Mouse (Mus musculus) neural tube, embryonic 14.5 days (tissue): ENCODE measurements around the gene Ano6. TPM values are rescaled to one million over a fixed set of nuclear protein-coding genes. Genes with fewer than 3 reads are reported as not detected.

Source experiments
- ATAC-seq: fragments of 200-750 bp; cut with Nextera tagmentation; 2 replicates; pipeline ENCODE4 v1.8.0; 2017; ENCODE audit warnings: low read depth, mild to moderate bottlenecking, moderate TSS enrichment, moderate library complexity
- H3K27ac ChIP-seq: fragments of 300-500 bp; sonication (generic); 2 replicates; pipeline ENCODE4 v1.5.1; 2014; ENCODE audit warnings: low read depth, mild to moderate bottlenecking, control low read depth, low read length, moderate library complexity, mixed read lengths
- H3K27me3 ChIP-seq: fragments of 300-500 bp; sonication (generic); 2 replicates; pipeline ENCODE4 v1.6.1; 2014; ENCODE audit warnings: low read length; ENCODE audit not compliant: control insufficient read depth, insufficient read depth
- H3K36me3 ChIP-seq: fragments of 300-500 bp; sonication (generic); 2 replicates; pipeline ENCODE4 v1.6.1; 2014; ENCODE audit warnings: low read length, mixed read lengths; ENCODE audit not compliant: control insufficient read depth, insufficient read depth
- H3K4me1 ChIP-seq: fragments of 300-500 bp; sonication (generic); 2 replicates; pipeline ENCODE4 v1.6.1; 2014; ENCODE audit warnings: low read length; ENCODE audit not compliant: control insufficient read depth, insufficient read depth
- H3K4me2 ChIP-seq: fragments of 300-500 bp; sonication (generic); 2 replicates; pipeline ENCODE4 v1.6.1; 2014; ENCODE audit warnings: mild to moderate bottlenecking, low read depth, low read length, control low read depth
- H3K4me3 ChIP-seq: fragments of 300-500 bp; sonication (generic); 2 replicates; pipeline ENCODE4 v1.5.1; 2014; ENCODE audit warnings: low read depth, low read length, control low read depth, mixed read lengths
- H3K9ac ChIP-seq: fragments of 300-500 bp; sonication (generic); replicated peaks from 2 replicates; pipeline ENCODE4 v1.6.1; 2014; ENCODE audit warnings: low read depth, mild to moderate bottlenecking, control low read depth, low read length, mixed read lengths
- H3K9me3 ChIP-seq: fragments of 300-500 bp; sonication (generic); 2 replicates; pipeline ENCODE4 v1.6.1; 2016; ENCODE audit warnings: low read length; ENCODE audit not compliant: control insufficient read depth
- WGBS: fragments of 180-500 bp; shearing (Covaris S2); extraction: QIAGEN DNeasy Blood & Tissue Kit; methylation state at CpG from one replicate; pipeline ENCODE4 v1.1.7; 2014; 5-methylcytosine and 5-hydroxymethylcytosine counted together
- polyA plus RNA-seq: library from polyadenylated mRNA; unstranded; fragments of >200 nt; fragmentation: Nextera tagmentation; extraction: Ambion mirVana; gene quantifications from 2 replicates; pipeline ENCODE4 v1.2.1, GENCODE M21; 2014

Ano6 gene
- polyA plus RNA-seq, 1 experiment from 2014 or later, result 32.3 TPM

DNA sequence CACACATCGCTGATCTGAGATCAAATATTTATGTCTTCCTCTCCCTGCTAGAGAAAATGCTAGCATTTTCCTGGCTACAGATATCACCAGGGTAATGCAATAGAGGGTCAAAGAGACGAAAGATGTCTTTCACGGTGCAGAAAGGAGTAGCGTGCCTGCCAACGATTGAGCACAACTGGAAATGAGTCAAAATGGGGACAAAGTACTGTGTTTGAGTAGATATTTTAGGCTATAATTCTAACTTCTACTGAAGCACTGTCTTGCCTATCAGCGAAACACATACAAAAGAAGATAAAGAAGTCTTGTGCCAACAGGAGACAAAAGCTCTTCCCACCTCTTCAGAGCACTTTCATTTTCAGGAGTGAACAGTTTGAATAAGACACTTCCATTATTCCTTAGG is 16.4 kb upstream of the Ano6 start:
- Histone ChIP-seq H3K4me1 (no peaks in the 10 kb centered on the region), H3K36me3 (no peaks in the 10 kb centered on the region), H3K27ac (no peak overlapping the region), H3K4me3 (no peak overlapping the region), H3K9ac (no peak overlapping the region), H3K4me2 (no peak overlapping the region), H3K27me3 (no peaks in the 10 kb centered on the region), H3K9me3 (no peaks in the 10 kb centered on the region)
- 71% methylated on average over 6 of the region's 6 CpGs for WGBS
- ATAC-seq, result no peak

DNA sequence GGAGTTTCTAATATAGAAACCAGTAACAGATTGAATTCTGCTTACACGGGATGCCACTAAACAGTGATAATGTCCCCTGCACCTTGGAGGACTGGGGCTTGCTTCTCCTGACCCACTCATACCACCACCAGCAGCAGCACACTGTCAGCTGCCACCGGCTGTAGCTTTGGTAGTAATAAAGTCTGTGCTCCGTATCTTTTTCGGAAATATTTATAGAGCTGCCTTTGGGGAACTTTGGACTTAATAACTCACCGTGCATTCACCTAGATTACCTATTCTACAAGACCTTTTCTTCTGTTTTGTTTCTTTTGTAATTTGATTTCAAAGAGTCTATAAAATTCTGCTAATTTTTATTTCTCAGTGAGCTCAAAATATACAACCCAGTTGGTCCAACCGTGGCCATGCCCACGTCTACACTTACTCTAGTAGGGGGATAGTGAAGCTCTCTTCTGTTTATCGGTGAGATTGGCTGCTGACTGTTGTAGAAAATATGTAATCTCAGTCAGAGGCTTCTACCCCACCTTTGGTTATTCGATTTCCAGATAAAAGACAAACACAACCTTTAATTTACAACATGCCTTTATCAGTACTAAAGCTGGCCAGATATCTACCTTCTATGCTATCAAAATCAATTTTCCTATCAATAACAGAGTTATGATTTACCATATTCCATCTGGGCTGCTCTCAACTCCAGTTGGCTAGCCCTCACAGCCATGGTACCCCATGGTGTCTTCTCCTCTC is 15.8 kb upstream of the Ano6 start:
- Histone ChIP-seq H3K9ac (no peak overlapping the region), H3K27me3 (no peaks in the 10 kb centered on the region), H3K9me3 (no peaks in the 10 kb centered on the region), H3K36me3 (no peaks in the 10 kb centered on the region), H3K4me3 (no peak overlapping the region), H3K27ac (no peak overlapping the region), H3K4me1 (no peaks in the 10 kb centered on the region), H3K4me2 (no peak overlapping the region)
- 92% methylated on average over 9 of the region's 9 CpGs for WGBS
- ATAC-seq, result no peak

DNA sequence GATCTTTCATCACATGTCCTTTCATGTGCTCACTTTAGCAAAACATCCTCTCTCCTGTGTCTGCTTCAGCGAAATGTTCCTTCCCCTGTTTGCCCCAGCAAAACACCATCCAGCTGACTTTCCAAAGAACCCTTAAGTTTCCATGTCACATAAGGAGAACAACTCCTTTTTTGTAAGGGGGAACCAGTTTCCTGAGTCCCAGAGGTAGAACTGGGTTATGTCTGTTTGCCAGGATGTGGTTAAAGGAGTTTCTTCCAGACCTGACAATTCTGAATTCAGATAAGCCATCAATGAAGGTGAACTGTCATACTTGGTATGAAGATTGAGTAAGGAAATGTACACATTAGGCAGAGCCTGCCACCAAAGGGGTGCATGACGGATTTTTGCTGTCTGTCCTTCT is 12.9 kb upstream of the Ano6 start:
- no peaks in the 10 kb centered on the region for H3K36me3 ChIP-seq
- 90% methylated on average over 2 of the region's 2 CpGs for WGBS
- H3K27me3 ChIP-seq, result no peaks in the 10 kb centered on the region; the same call in 1 of the 2 replicates
- H3K4me3 ChIP-seq, result no peak overlapping the region
- no peaks in the 10 kb centered on the region for H3K9me3 ChIP-seq
- H3K27ac ChIP-seq, result no peak overlapping the region
- no peaks in the 10 kb centered on the region for H3K4me1 ChIP-seq
- no peak overlapping the region for H3K4me2 ChIP-seq
- no peak for ATAC-seq
- no peak overlapping the region for H3K9ac ChIP-seq

DNA sequence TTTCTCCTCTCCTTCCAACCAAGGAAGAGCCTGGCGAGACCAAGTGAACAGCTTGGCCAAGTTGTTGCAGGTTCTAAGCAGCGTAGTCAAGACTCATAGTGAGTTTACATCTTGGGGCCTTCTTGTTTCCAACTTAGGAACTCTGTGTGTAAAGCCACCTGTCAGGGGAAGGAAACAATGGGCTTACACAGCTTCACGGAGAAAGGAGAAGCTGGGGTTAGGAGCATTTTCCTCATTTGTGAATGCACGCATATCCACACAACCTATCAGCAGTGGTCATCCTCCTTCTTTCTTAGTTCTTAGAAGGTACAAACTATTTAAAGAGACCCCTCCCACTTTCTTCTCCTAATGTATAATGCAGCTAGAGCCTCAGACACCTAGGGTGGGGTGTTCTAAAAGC is 11.9 kb upstream of the Ano6 start:
- H3K27ac ChIP-seq, result no peak overlapping the region
- 92% methylated on average over 4 of the region's 4 CpGs for WGBS
- no peaks in the 10 kb centered on the region for H3K9me3 ChIP-seq
- H3K36me3 ChIP-seq, result no peaks in the 10 kb centered on the region
- no peaks in the 10 kb centered on the region; the same call in 1 of the 2 replicates for H3K27me3 ChIP-seq
- H3K4me1 ChIP-seq, result no peaks in the 10 kb centered on the region
- H3K4me3 ChIP-seq, result no peak overlapping the region
- H3K9ac ChIP-seq, result no peak overlapping the region
- ATAC-seq, result no peak
- no peak overlapping the region for H3K4me2 ChIP-seq

DNA sequence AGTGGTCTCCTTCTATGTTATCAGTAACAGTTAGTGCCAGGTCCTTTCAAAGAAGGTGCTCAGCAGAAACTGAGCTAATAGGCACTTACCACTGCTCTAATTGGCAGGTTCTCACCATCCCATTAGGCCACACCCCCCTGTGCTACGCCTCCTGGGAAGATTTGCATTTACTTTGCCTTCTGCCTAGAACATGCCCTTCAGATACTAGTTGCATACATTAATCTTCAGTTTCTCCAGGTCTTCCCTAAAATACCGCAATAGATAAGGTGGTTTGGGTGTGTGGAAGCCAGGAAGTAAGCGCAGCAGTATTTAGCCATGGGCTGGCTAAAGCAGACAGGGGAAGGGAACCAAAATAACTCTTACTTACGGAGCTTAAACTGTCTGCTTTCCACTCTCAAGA is 4.0 kb upstream of the Ano6 start:
- H3K4me1 ChIP-seq, result no peaks in the 10 kb centered on the region
- H3K4me3 ChIP-seq, result no peak overlapping the region
- no peak overlapping the region for H3K27ac ChIP-seq
- H3K27me3 ChIP-seq, result no peaks in the 10 kb centered on the region; the same call in 1 of the 2 replicates
- no peak overlapping the region for H3K9ac ChIP-seq
- no peak for ATAC-seq
- H3K4me2 ChIP-seq, result no peak overlapping the region
- WGBS, result 88% methylated on average over 4 of the region's 4 CpGs
- no peaks in the 10 kb centered on the region for H3K9me3 ChIP-seq
- no peaks in the 10 kb centered on the region for H3K36me3 ChIP-seq

DNA sequence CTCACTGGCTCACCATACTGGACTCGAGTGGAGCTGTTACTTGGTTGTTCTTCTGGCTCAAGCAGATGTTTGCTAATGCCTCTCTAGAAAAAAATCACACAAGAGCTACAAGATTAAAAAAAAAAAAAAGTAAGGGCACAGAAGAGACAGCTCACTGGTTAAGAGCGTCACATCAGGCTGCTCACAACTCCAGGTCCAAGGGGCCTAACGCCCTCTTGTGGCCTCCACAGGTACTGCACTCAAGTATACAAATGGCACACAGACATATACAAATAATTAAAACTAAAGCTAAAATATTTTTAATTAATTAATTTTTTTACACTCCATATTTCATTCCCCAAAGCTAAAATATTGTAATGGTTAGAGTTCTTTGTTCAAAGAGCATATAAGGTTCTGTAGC is 3.1 kb upstream of the Ano6 start:
- 64% methylated on average over 3 of the region's 3 CpGs for WGBS
- H3K9ac ChIP-seq, result no peak overlapping the region

DNA sequence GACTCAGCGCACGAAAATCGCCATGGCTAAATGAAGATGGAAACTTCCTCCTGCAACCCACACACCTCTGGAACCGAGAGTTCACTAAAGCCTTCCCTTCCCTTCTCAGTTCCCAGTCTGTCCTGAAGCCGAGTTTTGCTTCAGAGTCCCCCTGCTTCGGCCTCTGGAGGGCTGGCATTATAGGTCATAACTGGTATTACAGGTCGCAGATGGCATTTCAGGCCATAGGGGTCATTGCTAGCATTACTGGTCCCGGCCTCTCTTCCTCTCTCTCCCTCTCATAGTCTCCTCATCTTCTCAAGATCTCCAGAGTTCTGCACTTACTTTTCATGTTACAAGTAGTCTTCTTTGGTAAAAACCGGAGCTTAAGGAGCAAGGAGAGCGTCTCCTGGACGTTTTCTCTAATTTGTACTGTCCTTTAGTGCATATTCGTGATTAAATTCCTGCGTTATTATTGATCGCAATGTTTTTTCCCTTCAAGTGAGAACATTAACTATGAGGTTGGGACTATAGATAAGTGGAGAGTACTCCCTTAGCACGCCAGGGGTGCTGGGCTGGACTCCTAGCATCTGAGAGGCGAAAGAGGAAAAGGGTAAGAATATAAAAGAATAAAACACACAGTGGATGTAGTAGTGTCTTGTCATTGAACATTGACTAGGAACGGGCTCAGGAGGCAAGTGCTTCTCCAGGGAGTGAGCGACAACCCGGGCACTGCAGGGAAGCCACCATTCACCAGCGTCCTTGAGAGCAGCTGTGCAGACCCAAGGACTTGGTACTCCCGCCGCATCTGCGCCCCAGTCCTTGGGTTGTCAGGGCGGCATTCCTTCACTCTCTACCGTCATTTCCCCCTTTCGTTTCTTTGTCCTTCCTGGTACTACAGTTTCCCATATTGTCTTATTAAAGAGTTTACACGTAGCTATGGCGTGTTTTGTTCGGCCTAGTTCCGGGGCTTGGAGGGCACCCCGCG is 798 bp upstream of the Ano6 start:
- H3K4me3 ChIP-seq, result peak overlapping the region; percentile 76
- WGBS, result 15% methylated on average over 32 of the region's 32 CpGs
- H3K9ac ChIP-seq, result peak overlapping the region; percentile 76
- H3K27ac ChIP-seq, result peak overlapping the region; percentile 84
- H3K36me3 ChIP-seq, result no peaks in the 10 kb centered on the region
- peaks cover 4% of the 10 kb centered on the region; the same call in 1 of the 2 replicates for H3K4me1 ChIP-seq
- no peaks in the 10 kb centered on the region; the same call in 1 of the 2 replicates for H3K27me3 ChIP-seq
- H3K9me3 ChIP-seq, result no peaks in the 10 kb centered on the region
- H3K4me2 ChIP-seq, result peak overlapping the region; percentile 64
- peak; percentile 50 for ATAC-seq

More for the DNA sequence above, 3.1 kb upstream of the Ano6 start:
- Histone ChIP-seq H3K4me2 (no peak overlapping the region), H3K27ac (no peak overlapping the region), H3K9me3 (no peaks in the 10 kb centered on the region), H3K4me3 (no peak overlapping the region), H3K27me3 (no peaks in the 10 kb centered on the region; the same call in 1 of the 2 replicates), H3K4me1 (no peaks in the 10 kb centered on the region), H3K36me3 (no peaks in the 10 kb centered on the region)
- no peak for ATAC-seq

DNA sequence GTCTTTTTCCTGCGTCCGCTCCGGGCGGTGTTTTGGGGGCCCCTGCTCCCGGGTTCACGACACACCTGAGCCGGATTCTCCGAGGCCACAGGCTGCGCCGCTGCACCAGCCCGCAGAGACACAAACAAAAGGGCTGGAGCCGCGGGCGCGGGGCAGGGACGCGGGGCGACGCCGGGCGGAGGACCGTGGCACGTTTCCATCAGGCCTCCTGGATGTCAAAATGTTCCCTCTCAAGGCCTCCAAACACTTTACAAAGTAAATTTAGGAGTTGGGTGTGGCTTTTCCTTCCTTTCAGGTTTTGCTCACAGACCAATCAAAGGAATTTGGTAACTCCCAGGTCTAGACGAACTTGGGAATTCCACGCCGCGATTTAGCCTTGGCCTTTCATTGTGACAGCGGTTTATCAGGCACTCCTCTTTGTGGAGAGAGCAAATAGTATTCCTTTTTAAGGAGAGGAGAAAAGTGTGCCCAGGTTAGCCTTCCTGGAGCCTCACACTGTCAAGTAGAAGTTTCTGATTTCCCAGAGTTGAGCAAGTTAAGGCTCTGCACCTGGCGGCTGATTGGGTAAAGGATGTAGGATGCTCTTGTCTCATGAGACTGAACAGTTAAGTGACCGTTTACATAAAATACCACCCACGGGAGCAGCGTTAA is 623 bp downstream of the Ano6 start:
- Histone ChIP-seq H3K4me1 (peaks cover 8% of the 10 kb centered on the region; the same call in 1 of the 2 replicates), H3K27ac (peak overlapping the region; percentile 84), H3K4me2 (peak overlapping the region; percentile 64), H3K36me3 (no peaks in the 10 kb centered on the region), H3K9ac (peak overlapping the region; percentile 76), H3K27me3 (no peaks in the 10 kb centered on the region; the same call in 1 of the 2 replicates), H3K4me3 (peak overlapping the region; percentile 76), H3K9me3 (no peaks in the 10 kb centered on the region)
- 2% methylated on average over 32 of the region's 32 CpGs for WGBS
- ATAC-seq, result peak; percentile 60
